Mouse (Mus musculus): ENCODE measurements at regions not wholly inside any gene's neighbourhood (a gene's known extent, or its start where the extent isn't known, plus 50 kb on each side); places are given as distances from the start of the nearest gene placed in this dataset.

DNA sequence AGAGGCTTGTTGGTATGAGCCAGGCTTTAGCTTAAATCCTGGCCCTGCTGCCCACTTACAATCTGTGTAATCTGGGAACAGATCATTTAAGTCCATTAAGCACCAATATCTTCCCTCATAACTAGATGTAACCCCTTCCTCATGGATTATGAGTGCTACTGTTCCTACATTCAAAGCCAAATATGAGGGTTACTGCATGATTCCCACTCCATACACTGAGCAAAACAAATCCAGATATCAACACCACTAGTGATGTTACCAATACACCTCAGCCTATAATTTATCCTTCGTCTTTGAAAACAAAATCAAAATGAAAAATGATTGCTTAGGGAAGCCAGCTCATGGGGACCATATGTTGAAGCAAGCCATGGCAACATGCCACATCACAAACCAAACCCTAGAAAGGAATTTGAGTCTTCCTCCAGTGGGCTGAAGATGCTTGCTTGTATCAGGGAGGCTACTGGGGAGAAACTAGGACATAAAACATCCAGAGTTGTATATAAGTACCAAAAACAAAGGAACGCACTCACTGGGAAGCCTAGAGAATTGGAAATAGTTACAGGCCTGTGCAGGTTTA lies 531.8 kb upstream of the Cdh11 start:
- TF ChIP-seq GATA1 (IDR thresholded peaks at IDR 0.05; ENCODE audit: borderline replicate concordance, low read length) (no peak), POLR2AphosphoS5 (IDR thresholded peaks at IDR 0.05; ENCODE audit: insufficient replicate concordance, low read depth, low read length) (no peak), CTCF (IDR thresholded peaks at IDR 0.05; ENCODE audit: low read depth, low read length) (no peak), TAL1 (conservative IDR thresholded peaks at IDR 0.05; ENCODE audit: low read depth, low read length) (no peak), GATA2 (IDR thresholded peaks at IDR 0.05; ENCODE audit: borderline replicate concordance, low read depth, low read length) (no peak)
- no peaks in the 10 kb centered on the region for H3K4me1 ChIP-seq (ENCODE audit: insufficient read depth, low read depth, low read length)
- no peak for ATAC-seq (ENCODE audit: extremely low read depth, insufficient number of reproducible peaks, low FRiP score, poor library complexity, severe bottlenecking)
- H3K27me3 ChIP-seq (ENCODE audit: insufficient read depth, low read length) = no peaks in the 10 kb centered on the region
- DNase-seq (ENCODE audit: low spot score) = no peak
- H3K36me3 ChIP-seq (replicated peaks) = no peaks in the 10 kb centered on the region
- peaks cover 15% of the 10 kb centered on the region; the same call in 1 of the 2 replicates for H3K9me3 ChIP-seq (replicated peaks)
- H3K4me3 ChIP-seq (ENCODE audit: low read depth, low read length) = no peak overlapping the region

DNA sequence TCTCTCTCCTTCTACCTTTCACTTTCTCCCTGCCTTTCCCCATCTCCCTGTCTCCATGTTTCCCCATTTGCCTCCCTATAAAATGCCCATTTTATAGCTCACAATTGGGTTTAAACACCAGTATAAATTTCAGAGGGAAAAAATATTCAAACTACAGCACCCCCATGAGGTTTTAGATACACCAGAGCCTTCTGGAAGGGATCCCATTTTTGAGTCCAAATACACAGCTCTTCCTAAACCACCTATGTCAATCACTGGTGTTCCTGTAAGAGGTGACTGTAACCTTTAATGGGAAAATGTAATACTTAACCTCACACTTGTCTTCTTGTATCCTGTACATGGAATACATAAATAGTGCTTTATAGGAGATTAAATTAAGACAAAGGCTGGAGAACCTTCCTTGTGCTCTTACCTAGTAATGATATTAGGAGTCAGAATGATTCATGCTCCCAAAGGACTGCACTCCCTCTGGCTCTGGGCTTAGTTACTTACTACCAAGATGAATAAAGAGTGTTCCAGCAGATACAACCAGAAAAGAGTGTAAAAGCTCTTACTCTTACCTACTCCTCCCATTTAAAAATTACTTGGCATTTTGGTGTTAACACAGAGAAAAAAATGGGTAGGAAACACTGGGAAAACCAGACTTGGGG lies 538.7 kb upstream of the Cdh11 start:
- no peaks in the 10 kb centered on the region for H3K27me3 ChIP-seq (ENCODE audit: insufficient read depth, low read length)
- H3K9me3 ChIP-seq (replicated peaks) = peaks cover 7% of the 10 kb centered on the region
- H3K4me1 ChIP-seq (ENCODE audit: insufficient read depth, low read depth, low read length) = no peaks in the 10 kb centered on the region
- H3K4me3 ChIP-seq (ENCODE audit: low read depth, low read length) = no peak overlapping the region
- TF ChIP-seq TAL1 (conservative IDR thresholded peaks at IDR 0.05; ENCODE audit: low read depth, low read length) (no peak), CTCF (IDR thresholded peaks at IDR 0.05; ENCODE audit: low read depth, low read length) (no peak), GATA2 (IDR thresholded peaks at IDR 0.05; ENCODE audit: borderline replicate concordance, low read depth, low read length) (no peak), POLR2AphosphoS5 (IDR thresholded peaks at IDR 0.05; ENCODE audit: insufficient replicate concordance, low read depth, low read length) (no peak), GATA1 (IDR thresholded peaks at IDR 0.05; ENCODE audit: borderline replicate concordance, low read length) (no peak)
- DNase-seq (ENCODE audit: low spot score) (no peak), ATAC-seq (ENCODE audit: extremely low read depth, insufficient number of reproducible peaks, low FRiP score, poor library complexity, severe bottlenecking) (no peak)
- H3K36me3 ChIP-seq (replicated peaks) = no peaks in the 10 kb centered on the region

DNA sequence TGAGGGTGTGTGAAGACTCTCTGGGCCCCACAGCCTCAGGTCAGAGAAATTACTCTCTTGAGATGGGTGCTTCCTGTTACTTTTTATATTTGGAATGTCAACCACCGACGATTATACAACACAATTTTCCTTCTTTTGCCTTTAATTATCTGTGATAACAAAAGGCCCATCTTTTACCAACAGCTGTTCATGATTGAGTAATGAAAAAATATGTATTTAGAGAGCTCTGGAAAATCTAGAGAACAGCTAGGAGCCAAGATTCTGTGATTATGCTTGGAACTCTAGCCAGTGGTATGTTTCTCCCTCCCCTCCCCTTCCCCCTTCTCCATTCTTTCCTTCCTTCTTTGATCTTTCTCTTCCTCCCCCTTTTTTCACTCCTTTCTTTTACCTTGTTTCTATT lies 546.0 kb upstream of the Cdh11 start:
- H3K4me1 ChIP-seq (ENCODE audit: insufficient read depth, low read depth, low read length) = no peaks in the 10 kb centered on the region
- TF ChIP-seq GATA2 (IDR thresholded peaks at IDR 0.05; ENCODE audit: borderline replicate concordance, low read depth, low read length) (no peak), TAL1 (conservative IDR thresholded peaks at IDR 0.05; ENCODE audit: low read depth, low read length) (no peak), POLR2AphosphoS5 (IDR thresholded peaks at IDR 0.05; ENCODE audit: insufficient replicate concordance, low read depth, low read length) (no peak), CTCF (IDR thresholded peaks at IDR 0.05; ENCODE audit: low read depth, low read length) (no peak), GATA1 (IDR thresholded peaks at IDR 0.05; ENCODE audit: borderline replicate concordance, low read length) (no peak)
- no peak for ATAC-seq (ENCODE audit: extremely low read depth, insufficient number of reproducible peaks, low FRiP score, poor library complexity, severe bottlenecking)
- no peak for DNase-seq (ENCODE audit: low spot score)
- no peak overlapping the region for H3K4me3 ChIP-seq (ENCODE audit: low read depth, low read length)
- no peaks in the 10 kb centered on the region for H3K27me3 ChIP-seq (ENCODE audit: insufficient read depth, low read length)
- H3K36me3 ChIP-seq (replicated peaks) = no peaks in the 10 kb centered on the region
- 0 out of 2 replicates have a peak, but pooled peaks cover 3% of the 10 kb centered on the region for H3K9me3 ChIP-seq (replicated peaks)

DNA sequence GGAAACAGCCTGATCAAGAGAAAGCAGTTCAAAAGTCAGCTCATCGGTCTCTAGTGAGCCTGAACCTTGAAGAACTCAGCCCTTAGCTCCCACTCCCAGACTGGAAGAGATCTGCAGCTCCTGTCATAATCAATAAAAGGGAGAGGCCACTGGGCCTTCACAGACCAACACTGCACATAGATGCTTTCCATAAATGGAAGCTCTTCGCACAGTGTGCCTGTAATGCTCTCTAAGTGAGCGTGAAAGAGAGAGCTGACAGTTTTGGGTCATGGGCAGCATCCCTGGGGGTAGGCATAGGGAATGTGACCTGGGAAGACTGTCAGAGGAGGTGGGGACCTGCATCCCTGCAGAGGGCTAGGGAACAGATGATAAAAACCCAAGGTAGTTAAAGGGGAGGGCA lies 551.9 kb upstream of the Cdh11 start:
- H3K9me3 ChIP-seq (replicated peaks) = peaks cover 16% of the 10 kb centered on the region
- DNase-seq (ENCODE audit: low spot score) (no peak), ATAC-seq (ENCODE audit: extremely low read depth, insufficient number of reproducible peaks, low FRiP score, poor library complexity, severe bottlenecking) (no peak)
- no peaks in the 10 kb centered on the region for H3K27me3 ChIP-seq (ENCODE audit: insufficient read depth, low read length)
- H3K36me3 ChIP-seq (replicated peaks) = no peaks in the 10 kb centered on the region
- TF ChIP-seq GATA2 (IDR thresholded peaks at IDR 0.05; ENCODE audit: borderline replicate concordance, low read depth, low read length) (no peak), TAL1 (conservative IDR thresholded peaks at IDR 0.05; ENCODE audit: low read depth, low read length) (no peak), CTCF (IDR thresholded peaks at IDR 0.05; ENCODE audit: low read depth, low read length) (no peak), POLR2AphosphoS5 (IDR thresholded peaks at IDR 0.05; ENCODE audit: insufficient replicate concordance, low read depth, low read length) (no peak), GATA1 (IDR thresholded peaks at IDR 0.05; ENCODE audit: borderline replicate concordance, low read length) (no peak)
- H3K4me3 ChIP-seq (ENCODE audit: low read depth, low read length) = no peak overlapping the region
- no peaks in the 10 kb centered on the region for H3K4me1 ChIP-seq (ENCODE audit: insufficient read depth, low read depth, low read length)

DNA sequence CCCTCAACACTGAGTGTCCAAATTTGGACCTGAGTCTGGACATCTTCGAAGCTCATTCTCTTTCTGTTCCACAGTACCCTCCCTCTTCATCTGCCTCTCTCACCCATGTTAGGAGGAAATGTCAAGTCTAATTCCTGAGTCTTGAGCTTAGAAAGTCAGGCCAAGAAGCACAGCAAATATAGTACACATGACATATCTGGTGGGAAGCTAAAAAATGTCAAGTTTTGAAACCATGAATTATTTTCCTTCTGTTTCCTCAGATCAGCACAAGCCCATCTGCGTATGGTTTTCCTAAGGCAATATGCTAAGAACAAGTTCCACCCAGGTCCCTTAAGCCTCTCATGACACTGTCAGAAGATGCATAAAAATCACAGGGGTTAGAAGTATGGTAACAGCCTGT lies 553.6 kb upstream of the Cdh11 start:
- ATAC-seq (ENCODE audit: extremely low read depth, insufficient number of reproducible peaks, low FRiP score, poor library complexity, severe bottlenecking) (no peak), DNase-seq (ENCODE audit: low spot score) (no peak)
- no peak overlapping the region for H3K4me3 ChIP-seq (ENCODE audit: low read depth, low read length)
- H3K9me3 ChIP-seq (replicated peaks) = peaks cover 16% of the 10 kb centered on the region
- no peaks in the 10 kb centered on the region for H3K36me3 ChIP-seq (replicated peaks)
- H3K27me3 ChIP-seq (ENCODE audit: insufficient read depth, low read length) = no peaks in the 10 kb centered on the region
- TF ChIP-seq TAL1 (conservative IDR thresholded peaks at IDR 0.05; ENCODE audit: low read depth, low read length) = no peak
- TF ChIP-seq POLR2AphosphoS5 (IDR thresholded peaks at IDR 0.05; ENCODE audit: insufficient replicate concordance, low read depth, low read length) = no peak
- no peak for TF ChIP-seq GATA1 (IDR thresholded peaks at IDR 0.05; ENCODE audit: borderline replicate concordance, low read length)
- TF ChIP-seq GATA2 (IDR thresholded peaks at IDR 0.05; ENCODE audit: borderline replicate concordance, low read depth, low read length) = no peak
- no peak for TF ChIP-seq CTCF (IDR thresholded peaks at IDR 0.05; ENCODE audit: low read depth, low read length)
- H3K4me1 ChIP-seq (ENCODE audit: insufficient read depth, low read depth, low read length) = no peaks in the 10 kb centered on the region

DNA sequence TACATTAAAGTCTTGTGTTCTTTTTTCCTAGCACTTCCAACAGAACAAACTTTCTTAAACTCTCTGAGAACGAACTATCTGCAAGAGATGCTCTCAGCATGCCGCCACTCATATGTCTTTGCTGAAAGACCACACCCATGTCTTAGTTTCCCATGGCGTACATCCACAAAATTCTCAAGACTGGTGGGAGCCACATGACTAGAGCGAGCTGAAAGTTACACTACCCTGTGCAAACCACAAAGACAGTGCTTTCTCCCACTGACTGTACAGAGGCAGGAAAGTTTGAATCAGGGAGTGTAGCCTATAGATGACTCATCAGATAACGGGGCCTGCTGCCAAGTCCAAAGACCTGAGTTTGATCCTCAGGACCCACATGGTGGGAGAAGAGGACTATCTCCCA lies 554.5 kb upstream of the Cdh11 start:
- Histone ChIP-seq H3K4me3 (ENCODE audit: low read depth, low read length) (no peak overlapping the region), H3K27me3 (ENCODE audit: insufficient read depth, low read length) (no peaks in the 10 kb centered on the region), H3K9me3 (replicated peaks) (peaks cover 16% of the 10 kb centered on the region), H3K4me1 (ENCODE audit: insufficient read depth, low read depth, low read length) (no peaks in the 10 kb centered on the region), H3K36me3 (replicated peaks) (no peaks in the 10 kb centered on the region)
- DNase-seq (ENCODE audit: low spot score) (no peak), ATAC-seq (ENCODE audit: extremely low read depth, insufficient number of reproducible peaks, low FRiP score, poor library complexity, severe bottlenecking) (no peak)
- no peak for TF ChIP-seq TAL1 (conservative IDR thresholded peaks at IDR 0.05; ENCODE audit: low read depth, low read length)
- no peak for TF ChIP-seq GATA2 (IDR thresholded peaks at IDR 0.05; ENCODE audit: borderline replicate concordance, low read depth, low read length)
- TF ChIP-seq GATA1 (IDR thresholded peaks at IDR 0.05; ENCODE audit: borderline replicate concordance, low read length) = no peak

Measured in G1E (cell line).